8 mouse cellular contexts compared by ENCODE assay signal in genomic region chr15:81190630-81191178, GRCm38 (mm10). TPM values are rescaled to one million over a fixed set of nuclear protein-coding genes. Genes with fewer than 3 reads are reported as not detected.
A peak's percentile ranks its signal among the peaks of the same experiment; 100 is the strongest.
DNase-seq lines count a peak whose midpoint lies in the region; ATAC-seq and TF ChIP-seq lines count a peak whose summit lies in the region.

Mrtfa (minus strand) TSS chr15:81190757.

- WGBS in bone marrow, adult 2 months: under 1% methylated on average over 48 of the region's 48 CpGs
- WGBS in embryonic facial prominence, embryonic 15.5 days: 0% methylated on average over 38 of the region's 48 CpGs
- under 1% methylated on average over 39 of the region's 48 CpGs for WGBS in limb, embryonic 14.5 days
- under 1% methylated on average over 46 of the region's 48 CpGs for WGBS in midbrain, postnatal 0 days

- no peaks in the 10 kb centered on the region for H3K36me3 ChIP-seq in embryonic facial prominence, embryonic 15.5 days
- H3K36me3 ChIP-seq in limb, embryonic 14.5 days (ENCODE audit: control insufficient read depth, insufficient read depth, low read length): no peaks in the 10 kb centered on the region
- no peaks in the 10 kb centered on the region for H3K36me3 ChIP-seq in midbrain, postnatal 0 days (ENCODE audit: insufficient read depth, low read length)

- H3K4me2 ChIP-seq in embryonic facial prominence, embryonic 15.5 days (replicated peaks): peak within 1 kb of the TSS; percentile 81
- H3K4me2 ChIP-seq in limb, embryonic 14.5 days (replicated peaks; ENCODE audit: low read depth, low read length, severe bottlenecking): peak within 1 kb of the TSS; percentile 80
- peak within 1 kb of the TSS; percentile 74 for H3K4me2 ChIP-seq in midbrain, postnatal 0 days (ENCODE audit: low read depth, low read length, poor library complexity, severe bottlenecking)

- no peaks in the 10 kb centered on the region; the same call in 1 of the 2 replicates for H3K4me1 ChIP-seq in bone marrow, adult 2 months (ENCODE audit: control insufficient read depth, insufficient read depth, low read length)
- peaks cover 38% of the 10 kb centered on the region for H3K4me1 ChIP-seq in embryonic facial prominence, embryonic 15.5 days
- H3K4me1 ChIP-seq in limb, embryonic 14.5 days (ENCODE audit: control insufficient read depth, insufficient read depth, low read length): peaks cover 19% of the 10 kb centered on the region
- no peaks in the 10 kb centered on the region for H3K4me1 ChIP-seq in midbrain, postnatal 0 days (ENCODE audit: insufficient read depth, low read length)

- H3K4me3 ChIP-seq in bone marrow, adult 2 months (replicated peaks; ENCODE audit: control insufficient read depth, low read depth, low read length): peak within 1 kb of the TSS; percentile 88
- peak within 1 kb of the TSS; percentile 94 for H3K4me3 ChIP-seq in embryonic facial prominence, embryonic 15.5 days (replicated peaks)
- H3K4me3 ChIP-seq in limb, embryonic 14.5 days (replicated peaks; ENCODE audit: low read length): peak within 1 kb of the TSS; percentile 96
- H3K4me3 ChIP-seq in midbrain, postnatal 0 days (ENCODE audit: low read depth, low read length): peak within 1 kb of the TSS; percentile 99

- TF ChIP-seq POLR2A in bone marrow, adult 2 months (IDR thresholded peaks at IDR 0.05; ENCODE audit: borderline replicate concordance, control insufficient read depth, low read depth, low read length): peak; percentile 10; the same call in 1 of the 2 replicates
- peak; percentile 45; the same call in 1 of the 2 replicates for TF ChIP-seq POLR2A in limb, embryonic 14.5 days (IDR thresholded peaks at IDR 0.05; ENCODE audit: borderline replicate concordance, extremely low read depth, insufficient read depth, insufficient read length)

- no peaks in the 10 kb centered on the region for H3K9me3 ChIP-seq in embryonic facial prominence, embryonic 15.5 days (replicated peaks)
- H3K9me3 ChIP-seq in limb, embryonic 14.5 days (ENCODE audit: control insufficient read depth, low read length): no peaks in the 10 kb centered on the region
- H3K9me3 ChIP-seq in midbrain, postnatal 0 days (ENCODE audit: low read length): no peaks in the 10 kb centered on the region

- ATAC-seq in embryonic facial prominence, embryonic 15.5 days (ENCODE audit: insufficient number of reproducible peaks, low FRiP score, low TSS enrichment, low read depth): peak; percentile 99
- peak; percentile 99 for ATAC-seq in limb, embryonic 14.5 days (ENCODE audit: low FRiP score, low read depth)
- peak; percentile 100 for ATAC-seq in midbrain, postnatal 0 days (ENCODE audit: low FRiP score)

- DNase-seq in 416B (ENCODE audit: low read depth): peak; percentile 100
- peak; percentile 100 for DNase-seq in heart, adult 8-10 months (ENCODE audit: low spot score)
- DNase-seq in kidney, adult 9 months: peak; percentile 100
- peak; percentile 99 for DNase-seq in limb, embryonic 14.5 days (ENCODE audit: low spot score)
- peak; percentile 100 for DNase-seq in midbrain, postnatal 0 days (ENCODE audit: low spot score)
- peak; percentile 96 to 97 for DNase-seq in spleen, postnatal 14 days (ENCODE audit: low spot score in 2 of 2)

- H3K27ac ChIP-seq in bone marrow, adult 2 months (ENCODE audit: control insufficient read depth, insufficient read depth, low read depth, low read length, poor library complexity): no peak within 1 kb of the TSS; the same call in 1 of the 2 replicates
- H3K27ac ChIP-seq in embryonic facial prominence, embryonic 15.5 days (replicated peaks): peak within 1 kb of the TSS; percentile 74
- H3K27ac ChIP-seq in limb, embryonic 14.5 days (replicated peaks; ENCODE audit: low read depth, low read length): peak within 1 kb of the TSS; percentile 53; the same call in 1 of the 2 replicates
- peak within 1 kb of the TSS; percentile 80 for H3K27ac ChIP-seq in midbrain, postnatal 0 days (ENCODE audit: low read depth, low read length)

- H3K9ac ChIP-seq in embryonic facial prominence, embryonic 15.5 days: peak within 1 kb of the TSS; percentile 94
- H3K9ac ChIP-seq in limb, embryonic 14.5 days (ENCODE audit: low read depth, low read length, severe bottlenecking): peak within 1 kb of the TSS; percentile 80
- H3K9ac ChIP-seq in midbrain, postnatal 0 days (replicated peaks; ENCODE audit: low read length, poor library complexity, severe bottlenecking): peak within 1 kb of the TSS; percentile 90

- H3K27me3 ChIP-seq in embryonic facial prominence, embryonic 15.5 days: no peaks in the 10 kb centered on the region
- H3K27me3 ChIP-seq in limb, embryonic 14.5 days (ENCODE audit: control insufficient read depth, insufficient read depth, low read length): no peaks in the 10 kb centered on the region
- H3K27me3 ChIP-seq in midbrain, postnatal 0 days (ENCODE audit: insufficient read depth, low read length): no peaks in the 10 kb centered on the region

- TF ChIP-seq CTCF in bone marrow, adult 2 months (IDR thresholded peaks at IDR 0.05; ENCODE audit: control insufficient read depth, insufficient read depth, low read length): no peak
- peak; percentile 18 for TF ChIP-seq CTCF in midbrain, postnatal 0 days (IDR thresholded peaks at IDR 0.05)

RNA-seq across cellular contexts. Expression of gene Mrtfa, which starts in this region (rescaled TPM):
- polyA plus RNA-seq in bone marrow, adult 2 months (2011; ENCODE audit: insufficient read depth, insufficient read length, low replicate concordance, missing spikeins): 19.4 and 53.7 TPM in 2 replicates
- 30.1 and 33.6 TPM in 2 replicates for polyA plus RNA-seq in embryonic facial prominence, embryonic 15.5 days (2015; fragmentation: Nextera tagmentation; extraction: Ambion mirVana)
- total RNA-seq in heart, adult 8-10 months (2022): 1 to 10 TPM; 5.4 to 7.4 (median 6.7) TPM
- 29.8 and 39.1 TPM in 2 replicates for polyA plus RNA-seq in limb, embryonic 14.5 days (2012; rRNA removed)
- 25.2 and 30.0 TPM in 2 replicates for polyA plus RNA-seq in limb, embryonic 14.5 days (2014; fragmentation: Nextera tagmentation; extraction: Ambion mirVana)
- 32.1 and 44.1 TPM in 2 replicates for total RNA-seq in midbrain, postnatal 0 days (2014; rRNA removed)
- 20.8 and 22.6 TPM in 2 replicates for polyA plus RNA-seq in midbrain, postnatal 0 days (2015; fragmentation: Nextera tagmentation; extraction: Ambion mirVana)
